Mouse (Mus musculus): Measurements from ENCODE around the gene Grsf1.

GRCm38 (mm10) chr5:88684226-88684625, 8.3 kb upstream of the Grsf1 start:
- TF ChIP-seq GATA1 (IDR thresholded peaks at IDR 0.05; ENCODE audit: borderline replicate concordance, low read length) (no peak), FLI1 (IDR thresholded peaks at IDR 0.05; ENCODE audit: low read length) (no peak)

Measured in megakaryocyte, embryonic 14.5 days (primary cell).